15 mouse cellular contexts compared by ENCODE assay signal in genomic region chr13:72121554-72122229, GRCm38 (mm10).
DNase-seq lines count a peak whose midpoint lies in the region; ATAC-seq lines count a peak whose summit lies in the region.
"Had no signal": no experiment of that assay in that cellular context is flagged by ENCODE, and none has a peak within 500 bp of the region (broad histone marks: within the 10 kb centered on the region; RNA-seq: fewer than 3 reads in every experiment).

No protein-coding gene starts in this region.

- no peak for ATAC-seq in hindbrain, embryonic 11.5 days (ENCODE audit: low FRiP score)
- ATAC-seq in hindbrain, embryonic 12.5 days (ENCODE audit: low FRiP score), result no peak
- ATAC-seq in forebrain, embryonic 15.5 days (replicated peaks), result 0 out of 2 replicates have a peak, but pooled peaks have one; percentile 17
- peak; percentile 21 for ATAC-seq in midbrain, embryonic 12.5 days (ENCODE audit: low FRiP score, low read depth)
- no peak for ATAC-seq in erythroid progenitor cell, adult 5-6 weeks (replicated peaks; ENCODE audit: low FRiP score, poor library complexity, severe bottlenecking)

- H3K27ac ChIP-seq in hindbrain, embryonic 11.5 days (ENCODE audit: low read depth, low read length), result no peak overlapping the region
- H3K27ac ChIP-seq in hindbrain, embryonic 12.5 days, result no peak overlapping the region
- no peak overlapping the region for H3K27ac ChIP-seq in forebrain, embryonic 15.5 days (replicated peaks)
- peak overlapping the region; percentile 70 for H3K27ac ChIP-seq in midbrain, embryonic 12.5 days (replicated peaks)
- H3K27ac ChIP-seq: layer of hippocampus, adult 2 months; stomach, postnatal 0 days had no signal

- H3K4me1 ChIP-seq in hindbrain, embryonic 11.5 days (replicated peaks; ENCODE audit: control insufficient read depth, insufficient read depth, low read length), result 0 out of 2 replicates have a peak, but pooled peaks cover 5% of the 10 kb centered on the region
- peaks cover 20% of the 10 kb centered on the region for H3K4me1 ChIP-seq in hindbrain, embryonic 12.5 days
- peaks cover 16% of the 10 kb centered on the region for H3K4me1 ChIP-seq in forebrain, embryonic 15.5 days
- H3K4me1 ChIP-seq in midbrain, embryonic 12.5 days, result peaks cover 31% of the 10 kb centered on the region

- no peak overlapping the region for H3K4me2 ChIP-seq in hindbrain, embryonic 11.5 days (replicated peaks; ENCODE audit: low read depth, low read length)
- no peak overlapping the region for H3K4me2 ChIP-seq in hindbrain, embryonic 12.5 days (replicated peaks)
- H3K4me2 ChIP-seq in forebrain, embryonic 15.5 days (replicated peaks), result no peak overlapping the region
- peak overlapping the region; percentile 33 for H3K4me2 ChIP-seq in midbrain, embryonic 12.5 days (replicated peaks)
- H3K4me2 ChIP-seq: lung, embryonic 14.5 days had no signal

- no peaks in the 10 kb centered on the region for H3K9me3 ChIP-seq in hindbrain, embryonic 11.5 days (ENCODE audit: control insufficient read depth, low read length)
- no peaks in the 10 kb centered on the region for H3K9me3 ChIP-seq in hindbrain, embryonic 12.5 days (replicated peaks)
- no peaks in the 10 kb centered on the region for H3K9me3 ChIP-seq in forebrain, embryonic 15.5 days
- no peaks in the 10 kb centered on the region for H3K9me3 ChIP-seq in midbrain, embryonic 12.5 days

- no peak overlapping the region for H3K9ac ChIP-seq in hindbrain, embryonic 11.5 days (ENCODE audit: low read depth, low read length)
- H3K9ac ChIP-seq in hindbrain, embryonic 12.5 days, result no peak overlapping the region
- H3K9ac ChIP-seq in forebrain, embryonic 15.5 days (replicated peaks), result no peak overlapping the region
- no peak overlapping the region; the same call in 1 of the 2 replicates for H3K9ac ChIP-seq in midbrain, embryonic 12.5 days (replicated peaks)
- H3K9ac ChIP-seq: lung, embryonic 14.5 days had no signal

- H3K4me3 ChIP-seq in hindbrain, embryonic 11.5 days (ENCODE audit: low read depth, low read length), result no peak overlapping the region
- no peak overlapping the region for H3K4me3 ChIP-seq in hindbrain, embryonic 12.5 days
- H3K4me3 ChIP-seq in forebrain, embryonic 15.5 days, result no peak overlapping the region
- no peak overlapping the region for H3K4me3 ChIP-seq in midbrain, embryonic 12.5 days
- H3K4me3 ChIP-seq: layer of hippocampus, adult 2 months had no signal

- 72% methylated on average over 18 of the region's 18 CpGs for WGBS in hindbrain, embryonic 11.5 days
- WGBS in hindbrain, embryonic 12.5 days, result 71% methylated on average over 18 of the region's 18 CpGs
- 37% methylated on average over 18 of the region's 18 CpGs for WGBS in forebrain, embryonic 15.5 days
- WGBS in midbrain, embryonic 12.5 days, result 26% methylated on average over 18 of the region's 18 CpGs

- DNase-seq in hindbrain, embryonic 11.5 days (ENCODE audit: low spot score), result peak; percentile 4
- DNase-seq in ZHBTc4 (ENCODE audit: low read depth, low spot score), result peak; percentile 2
- DNase-seq in layer of hippocampus, adult 9-10 months (ENCODE audit: low spot score), result no peak
- no peak for DNase-seq in lung, postnatal 14 days
- DNase-seq: adrenal gland, postnatal 10 days; cerebellum, adult 9-10 months; liver; lung, embryonic 14.5 days; right cerebral cortex, adult 18-20 months had no signal

- no peaks in the 10 kb centered on the region for H3K27me3 ChIP-seq in hindbrain, embryonic 11.5 days (ENCODE audit: control insufficient read depth, insufficient read depth, low read length)
- peaks cover 9% of the 10 kb centered on the region; the same call in 1 of the 2 replicates for H3K27me3 ChIP-seq in hindbrain, embryonic 12.5 days
- peaks cover 8% of the 10 kb centered on the region; the same call in 1 of the 2 replicates for H3K27me3 ChIP-seq in forebrain, embryonic 15.5 days
- peaks cover 75% of the 10 kb centered on the region for H3K27me3 ChIP-seq in midbrain, embryonic 12.5 days

- H3K36me3 ChIP-seq in hindbrain, embryonic 11.5 days (ENCODE audit: control insufficient read depth, insufficient read depth, low read length), result no peaks in the 10 kb centered on the region
- H3K36me3 ChIP-seq in hindbrain, embryonic 12.5 days, result no peaks in the 10 kb centered on the region
- no peaks in the 10 kb centered on the region for H3K36me3 ChIP-seq in forebrain, embryonic 15.5 days
- no peaks in the 10 kb centered on the region for H3K36me3 ChIP-seq in midbrain, embryonic 12.5 days

Comparison
In these comparisons a context has a peak if more than half of its experiments do, and no peak if none do; other contexts are left out.
1. ATAC-seq: peak in forebrain, embryonic 15.5 days (single experiment) and midbrain, embryonic 12.5 days (single experiment); none in hindbrain, embryonic 11.5 days (single experiment), hindbrain, embryonic 12.5 days (single experiment) and erythroid progenitor cell, adult 5-6 weeks (single experiment).
2. DNase-seq: peak in hindbrain, embryonic 11.5 days (single experiment) and ZHBTc4 (single experiment); none in layer of hippocampus, adult 9-10 months (single experiment) and lung, postnatal 14 days (single experiment).